Mouse (Mus musculus) embryonic facial prominence, embryonic 11.5 days (tissue): ENCODE measurements around the gene Eva1b. TPM values are rescaled to one million over a fixed set of nuclear protein-coding genes. Genes with fewer than 3 reads are reported as not detected.

Experiments used
- ATAC-seq: fragments of 200-750 bp; cut with Nextera tagmentation; replicated peaks from 2 replicates; pipeline ENCODE4 v1.8.0; 2017; ENCODE audit warnings: low read depth; ENCODE audit not compliant: insufficient number of reproducible peaks, low FRiP score, low TSS enrichment
- DNase-seq: peaks from one replicate; pipeline ENCODE4 v3.0.0-alpha.2; 2015; ENCODE audit warnings: low spot score
- H3K27ac ChIP-seq: fragments of 300-500 bp; sonication (generic); replicated peaks from 2 replicates; pipeline ENCODE4 v1.5.1; 2014; ENCODE audit warnings: mild to moderate bottlenecking, low read depth, low read length, control low read depth
- H3K27me3 ChIP-seq: fragments of 300-500 bp; sonication (generic); 2 replicates; pipeline ENCODE4 v1.6.1; 2014; ENCODE audit warnings: mild to moderate bottlenecking, low read length, moderate library complexity, mixed read lengths; ENCODE audit not compliant: control insufficient read depth, insufficient read depth
- H3K36me3 ChIP-seq: fragments of 300-500 bp; sonication (generic); replicated peaks from 2 replicates; pipeline ENCODE4 v1.6.1; 2014; ENCODE audit warnings: low read depth, mild to moderate bottlenecking, low read length, moderate library complexity, mixed read lengths; ENCODE audit not compliant: control insufficient read depth, insufficient read depth
- H3K4me1 ChIP-seq: fragments of 300-500 bp; sonication (generic); 2 replicates; pipeline ENCODE4 v1.6.1; 2014; ENCODE audit warnings: low read length, mixed read lengths; ENCODE audit not compliant: control insufficient read depth, insufficient read depth
- H3K4me2 ChIP-seq: fragments of 300-500 bp; sonication (generic); 2 replicates; pipeline ENCODE4 v1.6.1; 2014; ENCODE audit warnings: low read depth, mild to moderate bottlenecking, control low read depth, low read length, moderate library complexity
- H3K4me3 ChIP-seq: fragments of 300-500 bp; sonication (generic); 2 replicates; pipeline ENCODE4 v1.5.1; 2014; ENCODE audit warnings: low read depth, low read length, control low read depth
- H3K9ac ChIP-seq: fragments of 300-500 bp; sonication (generic); replicated peaks from 2 replicates; pipeline ENCODE4 v1.6.1; 2014; ENCODE audit warnings: mild to moderate bottlenecking, control low read depth, low read length
- H3K9me3 ChIP-seq: fragments of 300-500 bp; sonication (generic); replicated peaks from 2 replicates; pipeline ENCODE4 v1.6.1; 2016; ENCODE audit warnings: mild to moderate bottlenecking, low read length, inconsistent platforms, mixed read lengths; ENCODE audit not compliant: control insufficient read depth
- whole genome bisulfite sequencing: fragments of 180-500 bp; shearing (Covaris S2); extraction: QIAGEN DNeasy Blood & Tissue Kit; methylation state at CpG from one replicate; pipeline ENCODE4 v1.1.7; 2014; 5-methylcytosine and 5-hydroxymethylcytosine counted together
- polyA plus RNA-seq: library from polyadenylated mRNA; unstranded; fragments of >200 nt; fragmentation: Nextera tagmentation; extraction: Ambion mirVana; gene quantifications from 2 replicates; pipeline ENCODE4 v1.2.1, GENCODE M21; 2014

The Eva1b gene
- 48.9 and 51.0 TPM in 2 replicates for polyA plus RNA-seq

- WGBS: under 1% methylated on average over 24 of the region's 24 CpGs
- H3K4me3 ChIP-seq: peak within 1 kb of the TSS; percentile 63
- 0 out of 2 replicates have a peak, but pooled peaks have one; percentile 16 for ATAC-seq
- peak within 1 kb of the TSS; percentile 85 for H3K27ac ChIP-seq
- no peaks in the 10 kb centered on the region for H3K9me3 ChIP-seq
- peaks cover 14% of the 10 kb centered on the region for H3K4me1 ChIP-seq
- no peaks in the 10 kb centered on the region for H3K27me3 ChIP-seq
- H3K4me2 ChIP-seq: peak within 1 kb of the TSS; percentile 91
- H3K9ac ChIP-seq: peak within 1 kb of the TSS; percentile 73
- peak; percentile 81 for DNase-seq
- no peaks in the 10 kb centered on the region for H3K36me3 ChIP-seq
Measured at GRCm38 (mm10) chr4:126147533-126148160, at the start of gene Eva1b. TSS of gene Eva1b (plus strand) at chr4:126147744.

GRCm38 (mm10) chr4:126099365-126099764 lies 48.2 kb upstream of the Eva1b start:
- Histone ChIP-seq H3K4me2 (no peak overlapping the region), H3K27me3 (no peaks in the 10 kb centered on the region), H3K27ac (no peak overlapping the region), H3K9me3 (no peaks in the 10 kb centered on the region), H3K36me3 (no peaks in the 10 kb centered on the region), H3K4me3 (no peak overlapping the region), H3K9ac (no peak overlapping the region), H3K4me1 (no peaks in the 10 kb centered on the region)
- WGBS: 85% methylated on average over 3 of the region's 3 CpGs
- ATAC-seq: no peak
- no peak for DNase-seq

GRCm38 (mm10) chr4:126100764-126101163 lies 46.8 kb upstream of the Eva1b start:
- no peak for DNase-seq
- Histone ChIP-seq H3K27me3 (no peaks in the 10 kb centered on the region), H3K36me3 (no peaks in the 10 kb centered on the region), H3K4me1 (no peaks in the 10 kb centered on the region), H3K9ac (no peak overlapping the region), H3K4me2 (no peak overlapping the region), H3K9me3 (no peaks in the 10 kb centered on the region), H3K27ac (no peak overlapping the region), H3K4me3 (no peak overlapping the region)
- WGBS: 79% methylated on average over 3 of the region's 3 CpGs
- ATAC-seq: no peak

- ATAC-seq: no peak
- Histone ChIP-seq H3K36me3 (no peaks in the 10 kb centered on the region), H3K27ac (no peak overlapping the region), H3K4me1 (no peaks in the 10 kb centered on the region), H3K4me2 (peak overlapping the region; percentile 78; the same call in 1 of the 2 replicates), H3K27me3 (no peaks in the 10 kb centered on the region), H3K4me3 (no peak overlapping the region), H3K9me3 (no peaks in the 10 kb centered on the region), H3K9ac (no peak overlapping the region; the same call in 1 of the 2 replicates)
- 45% methylated on average over 7 of the region's 7 CpGs for WGBS
- no peak for DNase-seq
Measured at GRCm38 (mm10) chr4:126102061-126102841, 45.3 kb upstream of the Eva1b start.

DNA sequence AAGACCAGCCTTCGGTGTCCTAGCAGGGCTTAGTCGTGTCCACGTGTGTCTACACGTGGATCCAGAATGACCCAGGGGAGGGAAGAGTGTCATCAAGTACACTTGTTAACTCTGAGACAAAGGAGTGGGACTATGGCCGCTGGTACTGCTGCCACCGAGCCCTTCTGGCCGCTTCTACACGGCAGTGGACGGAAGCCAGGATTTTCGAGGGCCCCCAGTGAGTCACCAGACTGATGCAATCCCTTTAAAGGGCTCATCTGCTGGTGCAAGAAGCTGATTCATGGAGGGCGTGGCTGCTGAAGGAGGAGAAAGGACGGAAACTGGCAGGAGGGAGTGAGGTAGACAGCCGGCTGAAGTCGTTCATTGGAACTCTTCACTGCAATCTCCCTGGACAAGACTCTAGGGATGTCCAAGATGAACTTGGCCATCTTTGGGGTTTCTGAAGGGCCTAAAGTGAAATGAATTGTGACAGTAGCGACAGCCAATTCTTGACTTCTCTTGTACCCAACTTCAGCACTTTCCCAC lies 44.4 kb upstream of the Eva1b start:
- ATAC-seq (peak; percentile 31; the same call in 1 of the 2 replicates), DNase-seq (peak; percentile 56)
- no peaks in the 10 kb centered on the region for H3K36me3 ChIP-seq
- no peaks in the 10 kb centered on the region for H3K27me3 ChIP-seq
- 3% methylated on average over 15 of the region's 15 CpGs for WGBS
- peak overlapping the region; percentile 97 for H3K4me3 ChIP-seq
- H3K9me3 ChIP-seq: no peaks in the 10 kb centered on the region
- no peaks in the 10 kb centered on the region for H3K4me1 ChIP-seq
- H3K4me2 ChIP-seq: peak overlapping the region; percentile 78
- peak overlapping the region; percentile 57 for H3K9ac ChIP-seq
- peak overlapping the region; percentile 48 for H3K27ac ChIP-seq

DNA sequence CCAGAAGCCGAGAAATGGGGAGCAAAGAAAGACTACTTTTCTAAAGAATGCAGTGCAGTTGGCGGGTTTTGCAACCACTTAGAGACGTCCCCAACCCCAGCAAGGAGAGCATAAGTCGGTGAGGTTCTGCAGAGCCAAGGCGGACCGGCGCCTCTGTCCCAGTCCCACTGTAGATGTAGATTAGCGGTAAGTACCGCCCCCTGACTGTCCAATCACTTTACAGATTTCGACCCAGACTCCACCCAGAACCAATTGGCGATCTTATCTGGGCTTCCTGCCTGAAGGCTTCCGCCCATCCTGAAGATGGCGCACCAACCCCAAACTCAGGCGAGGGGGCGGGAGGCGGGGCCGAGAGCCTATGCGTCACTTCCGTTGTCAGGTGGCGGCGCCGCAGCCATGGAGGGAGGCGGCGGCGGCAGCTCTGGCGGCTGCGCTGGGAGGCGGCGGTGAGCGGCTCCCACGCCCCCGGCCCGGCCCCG lies 43.9 kb upstream of the Eva1b start, which contains the start of gene Stk40:
Gene Stk40, plus strand, starts transcription at position 368 of the 479 bp plus-strand sequence.
- peak; percentile 95 for ATAC-seq

DNA sequence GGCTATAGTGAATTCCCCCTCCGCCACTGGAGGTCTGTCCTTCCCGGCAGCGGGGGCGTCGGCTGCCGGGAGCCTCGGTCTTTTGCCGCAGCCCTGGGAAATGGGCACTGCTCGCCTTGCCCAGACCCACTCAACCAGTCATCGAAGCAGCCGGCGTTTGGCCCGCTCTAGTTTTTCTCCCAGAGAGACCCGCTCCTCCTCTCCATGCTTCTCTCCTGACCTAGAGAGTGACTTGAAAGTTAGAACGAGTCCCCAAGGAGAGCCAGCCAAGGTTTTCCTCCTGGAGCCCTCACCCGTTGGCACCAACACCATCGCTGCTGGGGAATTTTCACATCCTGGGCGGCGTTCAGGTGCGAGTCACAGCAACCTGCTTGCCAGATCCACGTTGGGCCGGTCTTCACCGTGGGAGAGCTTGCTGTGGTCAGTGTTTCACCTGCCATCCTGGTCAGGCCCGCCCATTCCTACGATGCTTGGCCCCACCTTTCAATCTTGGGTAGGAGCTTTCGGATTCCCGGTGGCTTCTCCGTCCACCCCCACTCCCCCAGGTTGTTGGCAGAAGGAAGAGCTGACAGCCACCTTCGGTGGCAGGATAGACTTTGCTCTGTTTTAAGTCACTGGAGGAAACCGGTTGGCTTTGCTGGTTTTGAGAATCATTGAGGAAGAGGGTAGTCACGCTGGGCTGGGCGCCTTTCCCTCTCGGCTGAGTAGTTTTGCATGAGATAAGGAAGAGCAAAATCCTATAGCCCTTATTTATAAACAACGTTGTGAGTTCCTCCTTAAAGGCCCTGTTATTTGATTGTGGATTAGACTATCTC lies 43.1 kb upstream of the Eva1b start:
- 0 out of 2 replicates have a peak, but pooled peaks have one; percentile 4 for ATAC-seq
- H3K9ac ChIP-seq: peak overlapping the region; percentile 78
- H3K27me3 ChIP-seq: no peaks in the 10 kb centered on the region
- no peak overlapping the region for H3K27ac ChIP-seq
- H3K4me2 ChIP-seq: peak overlapping the region; percentile 89
- no peaks in the 10 kb centered on the region for H3K9me3 ChIP-seq
- H3K4me3 ChIP-seq: peak overlapping the region; percentile 97
- H3K4me1 ChIP-seq: no peaks in the 10 kb centered on the region
- no peaks in the 10 kb centered on the region for H3K36me3 ChIP-seq
- 4% methylated on average over 34 of the region's 34 CpGs for WGBS
- DNase-seq: peak; percentile 32

More for the DNA sequence above, 43.9 kb upstream of the Eva1b start, which contains the start of gene Stk40:
- WGBS: under 1% methylated on average over 34 of the region's 34 CpGs
- H3K4me3 ChIP-seq: peak within 1 kb of the TSS; percentile 97
- H3K27ac ChIP-seq: peak within 1 kb of the TSS; percentile 48
- no peaks in the 10 kb centered on the region for H3K9me3 ChIP-seq
- DNase-seq: peak; percentile 99
- H3K4me1 ChIP-seq: no peaks in the 10 kb centered on the region
- H3K27me3 ChIP-seq: no peaks in the 10 kb centered on the region
- peak within 1 kb of the TSS; percentile 78 for H3K9ac ChIP-seq
- peak within 1 kb of the TSS; percentile 89 for H3K4me2 ChIP-seq
- H3K36me3 ChIP-seq: no peaks in the 10 kb centered on the region
